Comparison of ENCODE assay signal across 8 mouse cellular contexts in the genomic region with DNA sequence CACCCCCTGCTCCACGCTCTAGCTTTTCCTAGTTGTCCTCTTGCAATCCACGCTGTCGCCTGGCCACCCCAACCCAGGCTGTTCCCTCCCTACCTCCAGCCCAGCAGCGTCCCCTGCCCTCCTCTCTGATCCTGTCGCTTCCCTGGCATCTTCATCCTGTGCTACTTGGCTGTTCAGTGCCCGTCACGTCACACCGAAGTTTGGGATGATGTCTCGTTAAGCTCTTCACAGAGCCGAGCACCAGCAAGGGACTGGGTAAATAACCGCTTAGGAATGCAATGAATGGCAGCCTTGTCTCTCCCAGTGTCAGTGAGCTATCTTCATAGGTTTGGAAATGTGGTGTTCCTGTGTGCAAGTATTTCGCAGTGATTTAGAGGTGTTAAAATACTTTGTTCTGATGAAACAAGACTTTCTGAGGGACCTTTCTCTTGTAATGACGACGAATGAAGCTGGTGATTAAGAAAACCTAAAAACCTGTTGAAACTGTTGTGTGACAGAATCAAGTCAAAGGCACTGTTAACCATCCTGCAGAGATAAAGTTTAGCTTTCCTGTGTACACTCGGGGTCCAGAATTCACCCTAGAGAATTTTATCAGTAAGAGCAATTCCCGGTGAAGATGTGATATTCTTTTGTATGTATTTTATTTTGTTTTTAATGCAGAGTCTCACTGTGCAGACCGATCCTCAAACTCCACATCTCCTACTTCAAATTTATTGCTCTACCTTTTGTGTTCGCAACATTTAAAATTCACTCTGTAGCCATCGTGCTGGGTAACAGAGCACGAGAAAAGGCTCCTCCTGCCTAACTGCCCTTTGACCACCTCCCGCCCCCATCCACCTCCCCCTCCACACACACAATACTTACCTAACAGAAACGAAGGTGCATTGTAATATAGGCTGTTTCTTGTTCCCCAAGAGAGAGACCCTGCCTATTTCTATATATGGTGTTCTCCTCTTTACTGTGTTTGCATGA. TPM values are rescaled to one million over a fixed set of nuclear protein-coding genes. Genes with fewer than 3 reads are reported as not detected.
DNase-seq lines count a peak whose midpoint lies in the region; ATAC-seq and TF ChIP-seq lines count a peak whose summit lies in the region.

No protein-coding gene starts in this region.

- no peaks in the 10 kb centered on the region for H3K36me3 ChIP-seq in neural tube, embryonic 11.5 days (ENCODE audit: control insufficient read depth, insufficient read depth, low read length)
- 0 out of 2 replicates have a peak, but pooled peaks cover 3% of the 10 kb centered on the region for H3K36me3 ChIP-seq in heart, postnatal 0 days (replicated peaks; ENCODE audit: control insufficient read depth, insufficient read depth, low read length)
- no peaks in the 10 kb centered on the region for H3K36me3 ChIP-seq in macrophage (ENCODE audit: inconsistent target)

- H3K4me2 ChIP-seq in neural tube, embryonic 11.5 days (ENCODE audit: low read depth), result peak overlapping the region; percentile 94
- peak overlapping the region; percentile 83 for H3K4me2 ChIP-seq in heart, postnatal 0 days (ENCODE audit: low read depth, low read length)

- peak; percentile 72 for DNase-seq in adrenal gland, adult 8-10 months
- DNase-seq in adrenal gland, adult 2 months, result no peak
- no peak for DNase-seq in neural tube, embryonic 11.5 days (ENCODE audit: low spot score)
- no peak for DNase-seq in neural tube, embryonic 10.5 days (ENCODE audit: extremely low spot score, low spot score)
- DNase-seq in heart, postnatal 0 days (ENCODE audit: low spot score), result no peak
- no peak for DNase-seq in ovary, postnatal 14 days (ENCODE audit: low spot score)
- DNase-seq in thymus, postnatal 36 days, result no peak

- TF ChIP-seq EP300 in heart, postnatal 0 days (IDR thresholded peaks at IDR 0.05; ENCODE audit: low read depth), result no peak

- peaks cover 33% of the 10 kb centered on the region for H3K79me2 ChIP-seq in macrophage (ENCODE audit: inconsistent target)

- peak overlapping the region; percentile 89 for H3K9ac ChIP-seq in neural tube, embryonic 11.5 days (ENCODE audit: low read length)
- H3K9ac ChIP-seq in heart, postnatal 0 days (replicated peaks; ENCODE audit: low read depth, low read length), result peak overlapping the region; percentile 79

- no peaks in the 10 kb centered on the region for H3K9me3 ChIP-seq in neural tube, embryonic 11.5 days (ENCODE audit: control insufficient read depth, low read length)
- H3K9me3 ChIP-seq in heart, postnatal 0 days (replicated peaks; ENCODE audit: control insufficient read depth, low read length), result no peaks in the 10 kb centered on the region

- 0 out of 2 replicates have a peak, but pooled peaks have one; percentile 3 for TF ChIP-seq CTCF in heart, postnatal 0 days (IDR thresholded peaks at IDR 0.05; ENCODE audit: low read depth)

- ATAC-seq in neural tube, embryonic 11.5 days (ENCODE audit: insufficient read depth, low FRiP score, low TSS enrichment), result peak; percentile 49
- peak; percentile 18 for ATAC-seq in heart, postnatal 0 days (ENCODE audit: insufficient read depth, low read depth)

- WGBS in neural tube, embryonic 11.5 days, result 12% methylated on average over 22 of the region's 22 CpGs
- WGBS in heart, postnatal 0 days, result 10% methylated on average over 22 of the region's 22 CpGs
- 13% methylated on average over 19 of the region's 22 CpGs for WGBS in macrophage (ENCODE audit: missing documents)

- peak overlapping the region; percentile 98 for H3K27ac ChIP-seq in neural tube, embryonic 11.5 days (ENCODE audit: low read depth, low read length)
- peak overlapping the region; percentile 98 for H3K27ac ChIP-seq in heart, postnatal 0 days (ENCODE audit: low read depth)
- H3K27ac ChIP-seq in macrophage, result peak overlapping the region; percentile 89

- H3K4me3 ChIP-seq in neural tube, embryonic 11.5 days (ENCODE audit: low read depth, low read length), result peak overlapping the region; percentile 92
- peak overlapping the region; percentile 63 for H3K4me3 ChIP-seq in heart, postnatal 0 days (ENCODE audit: low read depth, low read length)
- peak overlapping the region; percentile 76 for H3K4me3 ChIP-seq in macrophage (ENCODE audit: inconsistent target)

- H3K27me3 ChIP-seq in neural tube, embryonic 11.5 days (ENCODE audit: control insufficient read depth, insufficient read depth, low read length), result no peaks in the 10 kb centered on the region
- H3K27me3 ChIP-seq in heart, postnatal 0 days (ENCODE audit: control insufficient read depth, insufficient read depth, low read length), result no peaks in the 10 kb centered on the region

- peaks cover 14% of the 10 kb centered on the region for H3K4me1 ChIP-seq in neural tube, embryonic 11.5 days (ENCODE audit: control insufficient read depth, insufficient read depth, low read length)
- H3K4me1 ChIP-seq in heart, postnatal 0 days (ENCODE audit: control insufficient read depth, insufficient read depth), result peaks cover 21% of the 10 kb centered on the region

RNA-seq across cellular contexts. Expression of a gene that starts 1.2 kb away (rescaled TPM):
- total RNA-seq in adrenal gland, adult 8-10 months (2022), result 10 to 100 TPM; 74.8 to 92.4 (median 80.0) TPM
- 10 to 100 TPM; 66.0 to 73.7 TPM for total RNA-seq in adrenal gland, adult 2 months (2021)
- polyA plus RNA-seq in adrenal gland, adult 2 months (2012; rRNA removed), result 19.9 and 23.0 TPM in 2 replicates
- 96.8 and 99.7 TPM in 2 replicates for polyA plus RNA-seq in neural tube, embryonic 11.5 days (2014; fragmentation: Nextera tagmentation; extraction: Ambion mirVana)
- 23.7 and 24.2 TPM in 2 replicates for total RNA-seq in heart, postnatal 0 days (2014; rRNA removed; ENCODE audit: low replicate concordance)
- 36.8 and 40.8 TPM in 2 replicates for polyA plus RNA-seq in heart, postnatal 0 days (2015; fragmentation: Nextera tagmentation; extraction: Ambion mirVana)
- 100 to 1,000 TPM in 13 of 26 experiments, 10 to 100 TPM in 13; 34.0 to 145 (median 104) TPM for total RNA-seq in macrophage (2018; cell fraction: chromatin; rRNA removed)
- total RNA-seq in macrophage (2018; cell fraction: cytosol; rRNA removed), result 10 to 100 TPM; 41.2 to 76.9 (median 59.3) TPM
- total RNA-seq in macrophage (2018; cell fraction: nucleus; rRNA removed), result 100 to 1,000 TPM in 10 of 26 experiments, 10 to 100 TPM in 16; 40.2 to 148 (median 81.1) TPM
- polyA plus RNA-seq in macrophage (2018), result 46.8 to 54.9 TPM (median 51.0 TPM) in 3 replicates
